In the genomic region with DNA sequence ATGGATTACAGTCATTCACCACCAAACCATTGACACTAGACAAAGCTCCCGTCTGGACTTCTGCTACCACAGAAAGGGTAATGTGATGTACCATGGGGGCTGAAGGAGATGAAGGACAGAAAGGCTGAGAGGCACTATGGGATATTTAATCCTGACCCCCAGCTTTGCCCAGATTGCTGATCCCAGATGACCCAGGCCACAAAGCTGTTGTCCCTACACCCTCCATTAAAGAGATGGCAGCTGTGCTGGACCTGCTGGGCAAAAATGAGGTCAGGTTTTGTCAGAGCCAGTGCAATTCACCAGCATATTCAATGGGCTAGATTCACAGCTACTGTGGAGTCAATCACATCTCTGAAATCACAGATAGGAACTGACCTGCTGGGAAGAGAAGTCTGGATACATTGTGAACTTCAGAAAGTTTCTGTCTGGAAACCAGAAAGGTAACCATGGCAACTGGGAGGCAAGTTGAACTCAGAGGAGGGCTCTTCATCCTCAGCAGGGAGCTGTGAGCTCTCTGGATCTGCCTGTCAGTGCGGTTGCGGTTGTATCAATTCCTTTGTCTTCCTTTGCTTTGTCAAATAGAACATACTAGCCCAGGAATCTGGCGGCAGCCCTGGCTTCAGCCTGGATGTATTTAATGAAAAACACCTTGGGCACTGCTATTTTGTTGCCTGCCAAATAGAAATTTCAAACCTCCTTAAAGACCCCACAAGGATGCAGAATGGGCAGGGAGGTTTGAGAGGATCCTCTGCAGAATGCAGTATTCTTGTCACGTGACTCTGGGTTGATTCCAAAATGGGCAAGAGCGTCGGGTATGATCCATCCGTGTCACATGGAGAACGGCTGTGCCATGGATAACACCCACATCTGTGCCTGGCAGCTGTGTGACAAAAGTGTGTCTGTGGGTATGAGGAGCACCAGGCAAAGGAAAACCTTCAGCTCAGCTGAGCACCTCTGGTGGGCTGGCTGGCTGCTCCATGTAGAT, we compare ENCODE assay signal across 13 mouse cellular contexts. TPM values are rescaled to one million over a fixed set of nuclear protein-coding genes. Genes with fewer than 3 reads are reported as not detected.
DNase-seq lines count a peak whose midpoint lies in the region; ATAC-seq and TF ChIP-seq lines count a peak whose summit lies in the region.
"Had no signal": no experiment of that assay in that cellular context is flagged by ENCODE, and none has a peak within 500 bp of the region (broad histone marks: within the 10 kb centered on the region; RNA-seq: fewer than 3 reads in every experiment).

No protein-coding gene starts in this region.

- H3K9me3 ChIP-seq in forebrain, embryonic 14.5 days (replicated peaks; ENCODE audit: control insufficient read depth, low read length), result no peaks in the 10 kb centered on the region
- H3K9me3 ChIP-seq in midbrain, embryonic 11.5 days (ENCODE audit: control insufficient read depth, low read length), result no peaks in the 10 kb centered on the region
- H3K9me3 ChIP-seq in liver, embryonic 12.5 days (replicated peaks), result no peaks in the 10 kb centered on the region
- no peaks in the 10 kb centered on the region for H3K9me3 ChIP-seq in intestine, postnatal 0 days (ENCODE audit: control insufficient read depth)

- H3K36me3 ChIP-seq in forebrain, embryonic 14.5 days (ENCODE audit: control insufficient read depth, insufficient read depth, low read length), result no peaks in the 10 kb centered on the region
- no peaks in the 10 kb centered on the region for H3K36me3 ChIP-seq in midbrain, embryonic 11.5 days (ENCODE audit: control insufficient read depth, insufficient read depth, low read length)
- H3K36me3 ChIP-seq in liver, embryonic 12.5 days, result no peaks in the 10 kb centered on the region
- no peaks in the 10 kb centered on the region for H3K36me3 ChIP-seq in intestine, postnatal 0 days (ENCODE audit: control insufficient read depth, insufficient read depth)

- H3K27ac ChIP-seq in forebrain, embryonic 14.5 days (ENCODE audit: low read depth, low read length), result peak overlapping the region; percentile 69
- peak overlapping the region; percentile 35; the same call in 1 of the 2 replicates for H3K27ac ChIP-seq in midbrain, embryonic 11.5 days (ENCODE audit: low read depth, low read length)
- no peak overlapping the region for H3K27ac ChIP-seq in liver, embryonic 12.5 days
- H3K27ac ChIP-seq in intestine, postnatal 0 days (ENCODE audit: low read depth, low read length), result no peak overlapping the region
- H3K27ac ChIP-seq: kidney, postnatal 0 days had no signal

- WGBS in forebrain, embryonic 14.5 days, result 35% methylated on average over 9 of the region's 9 CpGs
- WGBS in midbrain, embryonic 11.5 days, result 30% methylated on average over 9 of the region's 9 CpGs
- 47% methylated on average over 9 of the region's 9 CpGs for WGBS in liver, embryonic 12.5 days (ENCODE audit: insufficient replicate concordance)
- 60% methylated on average over 9 of the region's 9 CpGs for WGBS in intestine, postnatal 0 days

- peaks cover 19% of the 10 kb centered on the region for H3K4me1 ChIP-seq in forebrain, embryonic 14.5 days (ENCODE audit: control insufficient read depth, insufficient read depth, low read length)
- H3K4me1 ChIP-seq in midbrain, embryonic 11.5 days (ENCODE audit: control insufficient read depth, insufficient read depth, low read length), result peaks cover 30% of the 10 kb centered on the region
- H3K4me1 ChIP-seq in liver, embryonic 12.5 days, result 0 out of 2 replicates have a peak, but pooled peaks cover 5% of the 10 kb centered on the region
- no peaks in the 10 kb centered on the region for H3K4me1 ChIP-seq in intestine, postnatal 0 days (replicated peaks; ENCODE audit: control insufficient read depth, insufficient read depth, low read length)

- no peaks in the 10 kb centered on the region for H3K27me3 ChIP-seq in forebrain, embryonic 14.5 days (replicated peaks; ENCODE audit: control insufficient read depth, insufficient read depth, low read length)
- H3K27me3 ChIP-seq in midbrain, embryonic 11.5 days (ENCODE audit: control insufficient read depth, insufficient read depth, low read length), result peaks cover 13% of the 10 kb centered on the region; the same call in 1 of the 2 replicates
- H3K27me3 ChIP-seq in liver, embryonic 12.5 days (replicated peaks), result peaks cover 73% of the 10 kb centered on the region
- H3K27me3 ChIP-seq in intestine, postnatal 0 days (replicated peaks; ENCODE audit: control insufficient read depth, insufficient read depth, low read length), result peaks cover 33% of the 10 kb centered on the region

- ATAC-seq in forebrain, embryonic 14.5 days, result peak; percentile 24; the same call in 1 of the 2 replicates
- ATAC-seq in midbrain, embryonic 11.5 days (ENCODE audit: low FRiP score), result peak; percentile 43
- ATAC-seq in liver, embryonic 12.5 days, result no peak
- ATAC-seq in intestine, postnatal 0 days, result no peak
- ATAC-seq: CD4-positive, CD25-positive, alpha-beta regulatory T cell, adult 4 months had no signal

- no peak overlapping the region for H3K4me2 ChIP-seq in forebrain, embryonic 14.5 days (ENCODE audit: low read length)
- no peak overlapping the region for H3K4me2 ChIP-seq in midbrain, embryonic 11.5 days
- H3K4me2 ChIP-seq in liver, embryonic 12.5 days, result no peak overlapping the region
- no peak overlapping the region for H3K4me2 ChIP-seq in intestine, postnatal 0 days (replicated peaks; ENCODE audit: low read depth)

- H3K4me3 ChIP-seq in forebrain, embryonic 14.5 days (ENCODE audit: low read depth, low read length), result no peak overlapping the region
- H3K4me3 ChIP-seq in midbrain, embryonic 11.5 days (ENCODE audit: low read depth, low read length), result no peak overlapping the region
- H3K4me3 ChIP-seq in liver, embryonic 12.5 days, result no peak overlapping the region
- no peak overlapping the region for H3K4me3 ChIP-seq in intestine, postnatal 0 days (ENCODE audit: low read depth, low read length)

- no peak for TF ChIP-seq POLR2A in brain, embryonic 14.5 days (IDR thresholded peaks at IDR 0.05; ENCODE audit: borderline replicate concordance, extremely low read depth, insufficient read depth, insufficient read length, poor library complexity, severe bottlenecking)

- DNase-seq in ES-CJ7 (ENCODE audit: low read depth, low spot score), result peak; percentile 38
- peak; percentile 88 for DNase-seq in brain, embryonic 14.5 days (ENCODE audit: low read depth)
- peak; percentile 79 for DNase-seq in forebrain, embryonic 14.5 days (ENCODE audit: low spot score)
- DNase-seq in midbrain, embryonic 11.5 days (ENCODE audit: low spot score, missing footprints), result peak; percentile 93
- no peak for DNase-seq in lung, postnatal 36 days
- DNase-seq in cerebellum, postnatal 4 days (ENCODE audit: low spot score in 2 of 2), result no peak
- DNase-seq: gastrocnemius, postnatal 10 days; heart, postnatal 14 days; lung, adult 2 months had no signal

- no peak for TF ChIP-seq CTCF in brain, embryonic 14.5 days (IDR thresholded peaks at IDR 0.05; ENCODE audit: borderline replicate concordance, extremely low read depth, insufficient read depth, insufficient read length)
- TF ChIP-seq CTCF in intestine, postnatal 0 days (IDR thresholded peaks at IDR 0.05; ENCODE audit: low read depth), result no peak

- no peak overlapping the region for H3K9ac ChIP-seq in forebrain, embryonic 14.5 days (ENCODE audit: low read length)
- no peak overlapping the region for H3K9ac ChIP-seq in midbrain, embryonic 11.5 days (ENCODE audit: low read length)
- no peak overlapping the region for H3K9ac ChIP-seq in liver, embryonic 12.5 days
- H3K9ac ChIP-seq in intestine, postnatal 0 days (ENCODE audit: low read depth, low read length), result no peak overlapping the region

RNA-seq across cellular contexts. Expression of gene Rgs16, which starts 2.8 kb away (rescaled TPM):
- polyA plus RNA-seq in brain, embryonic 14.5 days (2012; rRNA removed), result 22.8 and 35.5 TPM in 2 replicates
- 20.0 and 22.9 TPM in 2 replicates for polyA plus RNA-seq in forebrain, embryonic 14.5 days (2014; fragmentation: Nextera tagmentation; extraction: Ambion mirVana)
- polyA plus RNA-seq in midbrain, embryonic 11.5 days (2014; fragmentation: Nextera tagmentation; extraction: Ambion mirVana), result 20.3 and 21.6 TPM in 2 replicates
- 0.57 and 0.81 TPM in 2 replicates for polyA plus RNA-seq in liver, embryonic 12.5 days (2016; fragmentation: Nextera tagmentation; extraction: Ambion mirVana)
- 2.1 and 2.4 TPM in 2 replicates for polyA plus RNA-seq in intestine, postnatal 0 days (2015; fragmentation: Nextera tagmentation; extraction: Ambion mirVana)

RNA-seq across cellular contexts. Expression of gene Rnasel, which starts 11.8 kb away (rescaled TPM):
- polyA plus RNA-seq in brain, embryonic 14.5 days (2012; rRNA removed), result 59.5 and 78.4 TPM in 2 replicates
- 29.9 and 37.3 TPM in 2 replicates for polyA plus RNA-seq in forebrain, embryonic 14.5 days (2014; fragmentation: Nextera tagmentation; extraction: Ambion mirVana)
- polyA plus RNA-seq in midbrain, embryonic 11.5 days (2014; fragmentation: Nextera tagmentation; extraction: Ambion mirVana), result 27.5 and 28.3 TPM in 2 replicates
- 10.4 TPM in 2 replicates for polyA plus RNA-seq in liver, embryonic 12.5 days (2016; fragmentation: Nextera tagmentation; extraction: Ambion mirVana)
- 49.9 and 57.7 TPM in 2 replicates for polyA plus RNA-seq in intestine, postnatal 0 days (2015; fragmentation: Nextera tagmentation; extraction: Ambion mirVana)

Comparison
In these comparisons a context has a peak if more than half of its experiments do, and no peak if none do; other contexts are left out.
1. DNase-seq: peak in ES-CJ7 (single experiment), brain, embryonic 14.5 days (single experiment), forebrain, embryonic 14.5 days (single experiment) and midbrain, embryonic 11.5 days (single experiment); none in lung, postnatal 36 days (single experiment) and cerebellum, postnatal 4 days (0 of 2).
2. ATAC-seq: peak in forebrain, embryonic 14.5 days (single experiment) and midbrain, embryonic 11.5 days (single experiment); none in liver, embryonic 12.5 days (single experiment) and intestine, postnatal 0 days (single experiment).
3. H3K27ac ChIP-seq: peak in forebrain, embryonic 14.5 days (single experiment) and midbrain, embryonic 11.5 days (single experiment); none in liver, embryonic 12.5 days (single experiment) and intestine, postnatal 0 days (single experiment).